Mouse (Mus musculus): ENCODE measurements around the gene Asic2.

DNA sequence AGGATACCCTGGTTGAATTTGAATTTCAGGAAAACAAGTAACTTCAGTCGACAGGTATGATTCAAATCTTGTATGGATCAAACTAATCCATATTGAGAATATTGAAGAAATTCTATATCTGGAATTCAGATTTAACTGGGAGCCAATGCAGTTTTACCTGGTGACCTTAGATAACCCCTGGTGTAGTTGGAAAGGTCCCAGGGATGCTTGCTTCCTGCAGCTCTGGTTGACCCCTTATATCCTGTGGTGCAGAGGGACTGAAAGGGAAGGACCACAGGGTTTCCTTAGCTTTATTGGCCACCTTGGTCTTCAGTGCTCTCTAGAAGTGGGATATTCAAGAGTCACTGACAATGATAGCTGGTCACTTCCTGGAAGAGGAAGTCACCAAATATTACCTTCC is 1100.2 kb downstream of the Asic2 start:
- TF ChIP-seq POLR2A (IDR thresholded peaks at IDR 0.05; ENCODE audit: borderline replicate concordance, insufficient read depth, low read length) (no peak), CTCF (IDR thresholded peaks at IDR 0.05; ENCODE audit: borderline replicate concordance, insufficient read depth, low read depth, low read length) (no peak)
